39 mouse cellular contexts compared by ENCODE assay signal in the genomic region with DNA sequence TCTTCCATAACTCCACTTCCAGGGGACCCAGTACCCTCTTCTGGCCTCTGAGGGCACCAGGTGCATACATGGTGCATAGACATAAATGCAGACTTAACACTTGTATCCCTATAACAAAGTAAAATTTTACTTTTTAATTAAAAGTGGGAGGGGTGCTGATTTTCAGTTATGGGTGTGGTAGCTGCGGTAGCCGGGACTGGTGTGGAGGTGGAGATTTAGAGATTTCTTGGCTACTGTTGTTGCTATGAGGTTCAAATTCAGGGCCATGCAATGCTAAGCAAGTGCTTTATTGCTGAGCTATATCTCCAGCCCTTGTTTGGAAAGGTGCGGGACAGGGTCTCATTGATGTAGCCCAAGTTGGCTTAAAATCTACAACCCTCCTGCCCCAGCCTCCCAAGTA. TPM values are rescaled to one million over a fixed set of nuclear protein-coding genes. Genes with fewer than 3 reads are reported as not detected.
"Had no signal": no experiment of that assay in that cellular context is flagged by ENCODE, and none has a peak within 500 bp of the region (broad histone marks: within the 10 kb centered on the region; RNA-seq: fewer than 3 reads in every experiment).

No protein-coding gene starts in this region.

- H3K4me3 ChIP-seq: heart, embryonic 10.5 days; heart, embryonic 13.5 days; heart, embryonic 15.5 days; hindbrain, embryonic 10.5 days; hindbrain, embryonic 12.5 days; hindbrain, embryonic 13.5 days; hindbrain, embryonic 15.5 days; intestine, embryonic 15.5 days; kidney, embryonic 15.5 days; layer of hippocampus, adult 2 months; left cerebral cortex, adult 2 months had no signal

- H3K4me2 ChIP-seq: heart, embryonic 11.5 days; heart, embryonic 13.5 days; heart, embryonic 15.5 days; hindbrain, embryonic 12.5 days; hindbrain, embryonic 13.5 days; hindbrain, embryonic 14.5 days; hindbrain, embryonic 15.5 days; intestine, embryonic 15.5 days; kidney, embryonic 15.5 days had no signal

- H3K27ac ChIP-seq: heart, embryonic 10.5 days; heart, embryonic 13.5 days; heart, embryonic 15.5 days; hindbrain, embryonic 10.5 days; hindbrain, embryonic 12.5 days; hindbrain, embryonic 13.5 days; hindbrain, embryonic 14.5 days; hindbrain, embryonic 15.5 days; hindbrain, postnatal 0 days; intestine, embryonic 15.5 days; kidney, embryonic 15.5 days; kidney, postnatal 0 days; layer of hippocampus, adult 2 months; left cerebral cortex, adult 2 months had no signal

- H3K9me3 ChIP-seq: heart, embryonic 10.5 days; heart, embryonic 13.5 days; heart, embryonic 15.5 days; hindbrain, embryonic 10.5 days; hindbrain, embryonic 12.5 days; hindbrain, embryonic 13.5 days; hindbrain, embryonic 15.5 days; intestine, embryonic 15.5 days; kidney, embryonic 15.5 days had no signal

- DNase-seq: heart, postnatal 10 days; heart, postnatal 14 days; heart, postnatal 36 days; heart, postnatal 4 days; kidney, adult 11 months; kidney, adult 18-20 months; kidney, adult 2 months; kidney, adult 8-10 months; kidney, adult 9 months; kidney, postnatal 10 days; kidney, postnatal 14 days; kidney, postnatal 25 days; kidney, postnatal 36 days; kidney, postnatal 4 days; layer of hippocampus, adult 9-11 months; layer of hippocampus, postnatal 36 days had no signal

- ATAC-seq: hindbrain, embryonic 16.5 days; hindbrain, postnatal 0 days; inflammation-experienced regulatory T-cells, adult 6 months; intestine, embryonic 15.5 days; intestine, embryonic 16.5 days; intestine, postnatal 0 days had no signal

- H3K9ac ChIP-seq: heart, embryonic 13.5 days; heart, embryonic 15.5 days; hindbrain, embryonic 12.5 days; hindbrain, embryonic 13.5 days; hindbrain, embryonic 14.5 days; hindbrain, embryonic 15.5 days; intestine, embryonic 15.5 days; kidney, embryonic 15.5 days had no signal

- H3K36me3 ChIP-seq: heart, embryonic 10.5 days; heart, embryonic 13.5 days; heart, embryonic 15.5 days; hindbrain, embryonic 10.5 days; hindbrain, embryonic 12.5 days; hindbrain, embryonic 13.5 days; hindbrain, embryonic 15.5 days; intestine, embryonic 15.5 days; kidney, embryonic 15.5 days had no signal

RNA-seq across cellular contexts. Expression of a gene that starts 6.4 kb away (rescaled TPM):
- polyA plus RNA-seq: inflammation-experienced regulatory T-cells, adult 6 months; intestine, embryonic 14.5 days; intestine, postnatal 0 days; kidney, embryonic 14.5 days had no signal

RNA-seq across cellular contexts. Expression of a gene that starts 6.8 kb away (rescaled TPM):
- total RNA-seq: heart, postnatal 10 days; heart, postnatal 14 days; heart, postnatal 4 days; hematopoietic stem cell, adult 5-6 weeks had no signal
- polyA plus RNA-seq: heart, embryonic 16.5 days; inflammation-experienced regulatory T-cells, adult 6 months had no signal
